Mouse (Mus musculus): ENCODE data around the gene Mtor. TPM values are rescaled to one million over a fixed set of nuclear protein-coding genes. Genes with fewer than 3 reads are reported as not detected.

The Mtor gene
- polyA plus RNA-seq (2012; rRNA removed; ENCODE audit: low replicate concordance) = 6.2 and 10.3 TPM in 2 replicates

GRCm38 (mm10) chr4:148448179-148448852 is at the start of gene Mtor:
Gene Mtor (plus strand): TSS chr4:148448611.

GRCm38 (mm10) chr4:148444250-148444967 is 4.0 kb upstream of the Mtor start, which contains the start of gene Ubiad1:
Gene Ubiad1 (minus strand): TSS chr4:148444771.

GRCm38 (mm10) chr4:148500410-148500867 is 52.0 kb downstream of the Mtor start, which contains the start of gene Angptl7:
Gene Angptl7 (minus strand): TSS chr4:148500460.

GRCm38 (mm10) chr4:148558297-148559000 is 110.0 kb downstream of the Mtor start, which contains the start of gene Exosc10:
Gene Exosc10 (plus strand): TSS chr4:148558429.

GRCm38 (mm10) chr4:148591171-148591630 is 142.8 kb downstream of the Mtor start, which contains the start of gene Srm:
Gene Srm (plus strand): TSS chr4:148591503.

DNA sequence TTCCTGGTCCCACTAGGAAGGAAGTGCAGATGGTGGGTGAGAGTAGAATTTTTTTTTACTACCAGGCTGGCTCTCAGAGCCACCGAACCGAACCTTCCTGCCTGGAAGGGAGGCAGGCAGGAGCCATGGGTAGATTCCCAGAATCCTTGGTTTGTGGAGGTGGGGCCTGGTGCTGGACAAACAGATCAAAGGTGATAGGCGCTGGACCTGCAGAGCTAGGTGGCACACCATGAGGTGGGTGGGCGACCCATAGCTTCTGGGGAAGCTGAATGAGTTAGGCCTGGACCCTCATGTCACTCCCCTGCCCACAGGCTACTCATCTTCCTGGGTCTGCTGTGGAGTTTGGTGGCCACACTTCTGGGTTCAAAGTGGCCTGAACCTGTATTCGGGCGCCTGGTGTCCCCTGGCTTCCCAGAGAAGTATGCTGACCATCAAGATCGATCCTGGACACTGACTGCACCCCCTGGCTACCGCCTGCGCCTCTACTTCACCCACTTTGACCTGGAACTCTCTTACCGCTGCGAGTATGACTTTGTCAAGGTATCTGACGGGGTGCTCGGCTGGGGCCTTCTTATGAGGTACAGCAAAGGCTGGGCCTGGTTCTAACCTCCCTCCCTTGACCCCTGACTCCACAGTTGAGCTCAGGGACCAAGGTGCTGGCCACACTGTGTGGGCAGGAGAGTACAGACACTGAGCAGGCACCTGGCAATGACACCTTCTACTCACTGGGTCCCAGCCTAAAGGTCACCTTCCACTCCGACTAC is 154.1 kb downstream of the Mtor start, which contains the start of gene Masp2:
TSS of gene Masp2 (plus strand) at position 198 of the 764 bp plus-strand sequence.

Other genes with a start within 250 kb of the Mtor start
- 0.13 and 0.92 TPM in 2 replicates for gene Disp3, start 160.6 kb upstream of the Mtor start, polyA plus RNA-seq (2012; rRNA removed; ENCODE audit: low replicate concordance)
- gene Ubiad1, start 3.8 kb upstream of the Mtor start, polyA plus RNA-seq (2012; rRNA removed; ENCODE audit: low replicate concordance) = 8.1 and 12.5 TPM in 2 replicates
- gene Angptl7, start 51.8 kb downstream of the Mtor start, polyA plus RNA-seq (2012; rRNA removed; ENCODE audit: low replicate concordance) = 0.12 and 0.23 TPM in 2 replicates
- 8.7 and 14.3 TPM in 2 replicates for gene Exosc10, start 109.8 kb downstream of the Mtor start, polyA plus RNA-seq (2012; rRNA removed; ENCODE audit: low replicate concordance)
- gene Srm, start 142.9 kb downstream of the Mtor start, polyA plus RNA-seq (2012; rRNA removed; ENCODE audit: low replicate concordance) = 43.9 and 58.2 TPM in 2 replicates
- gene Masp2, start 153.9 kb downstream of the Mtor start, polyA plus RNA-seq (2012; rRNA removed; ENCODE audit: low replicate concordance) = 0.56 and 0.60 TPM in 2 replicates
- 5.0 and 8.1 TPM in 2 replicates for gene Tardbp, start 178.4 kb downstream of the Mtor start, polyA plus RNA-seq (2012; rRNA removed; ENCODE audit: low replicate concordance)
- 0.19 TPM in 1 of 2 replicates, not detected in the other for gene Gm572, start 194.7 kb downstream of the Mtor start, polyA plus RNA-seq (2012; rRNA removed; ENCODE audit: low replicate concordance)

All from duodenum, adult 2 months (tissue).